Mouse (Mus musculus): ENCODE data around the gene Cfc1.

- TF ChIP-seq CTCF (IDR thresholded peaks at IDR 0.05; ENCODE audit: low read depth) (no peak), EP300 (IDR thresholded peaks at IDR 0.05; ENCODE audit: low read depth) (no peak)
These were observed 32.5 kb upstream of the Cfc1 start for GRCm38 (mm10) chr1:34502991-34503390.
